Mouse (Mus musculus) hindbrain, embryonic 10.5 days (tissue): ENCODE results near the gene Ccnb1. TPM values are rescaled to one million over a fixed set of nuclear protein-coding genes. Genes with fewer than 3 reads are reported as not detected.

Source experiments
- DNase-seq: peaks from one replicate; pipeline ENCODE4 v3.0.0-alpha.2; 2017; ENCODE audit warnings: low spot score
- H3K27ac ChIP-seq: fragments of 300-500 bp; sonication (generic); 2 replicates; pipeline ENCODE4 v1.5.1; 2016; ENCODE audit warnings: mild to moderate bottlenecking, moderate library complexity
- H3K27me3 ChIP-seq: fragments of 300-500 bp; sonication (generic); 2 replicates; pipeline ENCODE4 v1.6.1; 2016; ENCODE audit warnings: mild to moderate bottlenecking; ENCODE audit not compliant: poor library complexity, insufficient read depth, severe bottlenecking
- H3K36me3 ChIP-seq: fragments of 300-500 bp; sonication (generic); 2 replicates; pipeline ENCODE4 v1.6.1; 2016; ENCODE audit warnings: mild to moderate bottlenecking, moderate library complexity
- H3K4me1 ChIP-seq: fragments of 300-500 bp; sonication (generic); replicated peaks from 2 replicates; pipeline ENCODE4 v1.6.1; 2016; ENCODE audit warnings: mild to moderate bottlenecking
- H3K4me3 ChIP-seq: fragments of 300-500 bp; sonication (generic); 2 replicates; pipeline ENCODE4 v1.5.1; 2016; ENCODE audit warnings: mild to moderate bottlenecking, moderate library complexity
- H3K9me3 ChIP-seq: fragments of 300-500 bp; sonication (generic); 2 replicates; pipeline ENCODE4 v1.6.1; 2016; ENCODE audit warnings: mild to moderate bottlenecking, moderate library complexity
- WGBS: fragments of 180-500 bp; shearing (Covaris S2); methylation state at CpG from one replicate; pipeline ENCODE4 v1.1.7; 2016; 5-methylcytosine and 5-hydroxymethylcytosine counted together
- polyA plus RNA-seq: library from polyadenylated mRNA; unstranded; fragments of >200 nt; fragmentation: Nextera tagmentation; extraction: Ambion mirVana; gene quantifications from 2 replicates; pipeline ENCODE4 v1.2.1, GENCODE M21; 2016

The Ccnb1 gene
- 321 and 434 TPM in 2 replicates for polyA plus RNA-seq

- no peaks in the 10 kb centered on the region for H3K27me3 ChIP-seq
- peak; percentile 98 for DNase-seq
- H3K4me1 ChIP-seq = peaks cover 19% of the 10 kb centered on the region
- peak within 1 kb of the TSS; percentile 93 for H3K4me3 ChIP-seq
- H3K27ac ChIP-seq = peak within 1 kb of the TSS; percentile 97
- H3K9me3 ChIP-seq = no peaks in the 10 kb centered on the region
- peaks cover 38% of the 10 kb centered on the region for H3K36me3 ChIP-seq
- under 1% methylated on average over 35 of the region's 35 CpGs for WGBS
Observed at GRCm38 (mm10) chr13:100786414-100786867, at the start of gene Ccnb1. TSS of gene Ccnb1 (minus strand) at chr13:100786570.

GRCm38 (mm10) chr13:100834777-100835176 lies 48.4 kb upstream of the Ccnb1 start:
- Histone ChIP-seq H3K36me3 (0 out of 2 replicates have a peak, but pooled peaks cover 4% of the 10 kb centered on the region), H3K9me3 (no peaks in the 10 kb centered on the region), H3K4me1 (peaks cover 17% of the 10 kb centered on the region), H3K27me3 (no peaks in the 10 kb centered on the region), H3K27ac (no peak overlapping the region), H3K4me3 (no peak overlapping the region)
- DNase-seq = no peak

- Histone ChIP-seq H3K36me3 (0 out of 2 replicates have a peak, but pooled peaks cover 4% of the 10 kb centered on the region), H3K9me3 (no peaks in the 10 kb centered on the region), H3K27me3 (no peaks in the 10 kb centered on the region), H3K4me1 (peaks cover 17% of the 10 kb centered on the region), H3K27ac (no peak overlapping the region), H3K4me3 (peak overlapping the region; percentile 98)
- no peak for DNase-seq
- WGBS = 60% methylated on average over 6 of the region's 6 CpGs
Observed at GRCm38 (mm10) chr13:100833640-100834002, 47.3 kb upstream of the Ccnb1 start.

GRCm38 (mm10) chr13:100832741-100833639 lies 46.6 kb upstream of the Ccnb1 start, which contains the start of gene Slc30a5:
TSS of gene Slc30a5 (minus strand) at chr13:100833427.
- WGBS = under 1% methylated on average over 94 of the region's 94 CpGs

GRCm38 (mm10) chr13:100832188-100832587 lies 45.8 kb upstream of the Ccnb1 start:
- 12% methylated on average over 8 of the region's 8 CpGs for WGBS
- Histone ChIP-seq H3K27me3 (no peaks in the 10 kb centered on the region), H3K36me3 (peaks cover 15% of the 10 kb centered on the region), H3K9me3 (no peaks in the 10 kb centered on the region), H3K4me1 (peaks cover 17% of the 10 kb centered on the region), H3K4me3 (peak overlapping the region; percentile 98), H3K27ac (peak overlapping the region; percentile 96; the same call in 1 of the 2 replicates)
- DNase-seq = no peak

More at GRCm38 (mm10) chr13:100832741-100833639, 46.6 kb upstream of the Ccnb1 start, which contains the start of gene Slc30a5:
- Histone ChIP-seq H3K27ac (peak within 1 kb of the TSS; percentile 96), H3K4me1 (peaks cover 17% of the 10 kb centered on the region), H3K27me3 (no peaks in the 10 kb centered on the region), H3K4me3 (peak within 1 kb of the TSS; percentile 98), H3K36me3 (peaks cover 7% of the 10 kb centered on the region), H3K9me3 (no peaks in the 10 kb centered on the region)
- DNase-seq = peak; percentile 99

GRCm38 (mm10) chr13:100831123-100831522 lies 44.8 kb upstream of the Ccnb1 start:
- WGBS = 87% methylated on average over 6 of the region's 6 CpGs
- peaks cover 24% of the 10 kb centered on the region for H3K36me3 ChIP-seq
- H3K9me3 ChIP-seq = no peaks in the 10 kb centered on the region
- peaks cover 17% of the 10 kb centered on the region for H3K4me1 ChIP-seq
- DNase-seq = no peak
- H3K4me3 ChIP-seq = peak overlapping the region; percentile 22; the same call in 1 of the 2 replicates
- no peak overlapping the region for H3K27ac ChIP-seq
- H3K27me3 ChIP-seq = no peaks in the 10 kb centered on the region

GRCm38 (mm10) chr13:100825627-100826410 lies 39.4 kb upstream of the Ccnb1 start:
- Histone ChIP-seq H3K4me1 (no peaks in the 10 kb centered on the region), H3K36me3 (peaks cover 77% of the 10 kb centered on the region), H3K4me3 (no peak overlapping the region)

GRCm38 (mm10) chr13:100824916-100825315 lies 38.5 kb upstream of the Ccnb1 start:
- Histone ChIP-seq H3K9me3 (no peaks in the 10 kb centered on the region), H3K36me3 (peaks cover 83% of the 10 kb centered on the region), H3K27ac (no peak overlapping the region), H3K4me3 (no peak overlapping the region), H3K4me1 (no peaks in the 10 kb centered on the region), H3K27me3 (no peaks in the 10 kb centered on the region)
- no peak for DNase-seq
- WGBS = 96% methylated on average over 3 of the region's 3 CpGs

More at GRCm38 (mm10) chr13:100825627-100826410, 39.4 kb upstream of the Ccnb1 start:
- Histone ChIP-seq H3K27ac (no peak overlapping the region), H3K27me3 (no peaks in the 10 kb centered on the region), H3K9me3 (no peaks in the 10 kb centered on the region)
- DNase-seq = no peak
- WGBS = 94% methylated on average over 9 of the region's 9 CpGs

GRCm38 (mm10) chr13:100824306-100824705 lies 37.9 kb upstream of the Ccnb1 start:
- Histone ChIP-seq H3K27me3 (no peaks in the 10 kb centered on the region), H3K36me3 (peaks cover 89% of the 10 kb centered on the region), H3K4me1 (no peaks in the 10 kb centered on the region), H3K27ac (no peak overlapping the region), H3K9me3 (no peaks in the 10 kb centered on the region), H3K4me3 (no peak overlapping the region)
- no peak for DNase-seq
- 92% methylated on average over 6 of the region's 6 CpGs for WGBS

GRCm38 (mm10) chr13:100823863-100824262 lies 37.5 kb upstream of the Ccnb1 start:
- no peaks in the 10 kb centered on the region for H3K4me1 ChIP-seq
- H3K27ac ChIP-seq = no peak overlapping the region
- DNase-seq = no peak
- H3K27me3 ChIP-seq = no peaks in the 10 kb centered on the region
- H3K9me3 ChIP-seq = no peaks in the 10 kb centered on the region
- 94% methylated on average over 3 of the region's 3 CpGs for WGBS
- no peak overlapping the region for H3K4me3 ChIP-seq
- peaks cover 93% of the 10 kb centered on the region for H3K36me3 ChIP-seq

- no peak for DNase-seq
- no peaks in the 10 kb centered on the region for H3K4me1 ChIP-seq
- H3K27ac ChIP-seq = no peak overlapping the region
- no peaks in the 10 kb centered on the region for H3K27me3 ChIP-seq
- H3K4me3 ChIP-seq = no peak overlapping the region
- no peaks in the 10 kb centered on the region for H3K9me3 ChIP-seq
- WGBS = 94% methylated on average over 6 of the region's 6 CpGs
- H3K36me3 ChIP-seq = peaks cover 94% of the 10 kb centered on the region
Observed at GRCm38 (mm10) chr13:100814451-100814850, 28.1 kb upstream of the Ccnb1 start.

GRCm38 (mm10) chr13:100805776-100806175 lies 19.4 kb upstream of the Ccnb1 start:
- WGBS = 96% methylated on average over 3 of the region's 3 CpGs
- Histone ChIP-seq H3K4me1 (no peaks in the 10 kb centered on the region), H3K36me3 (peaks cover 94% of the 10 kb centered on the region), H3K4me3 (no peak overlapping the region), H3K27me3 (no peaks in the 10 kb centered on the region), H3K9me3 (no peaks in the 10 kb centered on the region), H3K27ac (no peak overlapping the region)
- DNase-seq = no peak
